Mouse (Mus musculus) lung, postnatal 0 days (tissue): ENCODE measurements at regions not wholly inside any gene's neighbourhood (a gene's known extent, or its start where the extent isn't known, plus 50 kb on each side); places are given as distances from the start of the nearest gene placed in this dataset.

ENCODE experiments used
- CTCF ChIP-seq: IDR thresholded peaks from 2 replicates; pipeline ENCODE4 v1.5.1; 2016; ENCODE audit warnings: antibody characterized with exemption, mild to moderate bottlenecking
- EP300 ChIP-seq: IDR thresholded peaks from 2 replicates; pipeline ENCODE4 v1.6.1; 2016; ENCODE audit warnings: antibody characterized with exemption, mild to moderate bottlenecking, control low read depth

DNA sequence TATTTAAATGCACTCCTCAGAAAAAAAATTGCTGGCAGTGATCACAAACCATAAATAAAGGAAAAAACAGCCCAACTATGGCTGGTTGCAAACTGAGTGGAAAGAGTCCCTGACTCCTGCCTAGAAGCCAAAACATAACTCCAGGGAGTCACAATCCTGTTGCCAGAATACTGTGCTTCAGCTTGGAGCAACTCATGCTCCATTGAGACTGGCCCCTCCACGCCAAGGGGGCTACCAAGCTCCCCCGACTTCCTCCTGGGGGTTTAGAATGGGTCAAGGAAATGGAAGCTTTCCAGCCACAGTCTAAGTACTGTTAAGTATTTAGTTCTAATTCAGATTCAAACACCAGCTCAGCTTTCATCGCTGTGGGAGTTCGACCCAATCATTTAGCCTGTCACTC lies 374.8 kb downstream of the Mllt3 start:
- no peak for TF ChIP-seq CTCF
- no peak for TF ChIP-seq EP300
